Mouse (Mus musculus) thymus, adult 2 months (tissue): Measurements from ENCODE around the gene Ptpn3. TPM values are rescaled to one million over a fixed set of nuclear protein-coding genes. Genes with fewer than 3 reads are reported as not detected.
"Not testable (repeated sequence)": the region's sequence is repeated elsewhere in the genome, so short reads cannot be mapped to it uniquely, and the experiment has no call there.

ENCODE experiments used
- DNase-seq: peaks from one replicate; pipeline ENCODE4 v3.0.0; 2021
- H3K27ac ChIP-seq: fragments of 200-500 bp; 2 replicates; pipeline ENCODE4 v1.5.1; 2012; ENCODE audit warnings: low read length, control low read depth; ENCODE audit not compliant: control insufficient read depth, insufficient read depth
- H3K27me3 ChIP-seq: fragments of 200-500 bp; 2 replicates; pipeline ENCODE4 v1.6.1; 2012; ENCODE audit warnings: mild to moderate bottlenecking, low read length, moderate library complexity, mixed read lengths; ENCODE audit not compliant: control insufficient read depth, insufficient read depth
- H3K36me3 ChIP-seq: fragments of 200-500 bp; 2 replicates; pipeline ENCODE4 v1.6.1; 2012; ENCODE audit warnings: mild to moderate bottlenecking, low read length, moderate library complexity; ENCODE audit not compliant: control insufficient read depth, insufficient read depth
- H3K4me1 ChIP-seq: fragments of 200-500 bp; replicated peaks from 2 replicates; pipeline ENCODE4 v1.6.1; 2012; ENCODE audit warnings: low read length; ENCODE audit not compliant: control insufficient read depth, insufficient read depth
- H3K4me3 ChIP-seq: fragments of 200-500 bp; 2 replicates; pipeline ENCODE4 v1.5.1; 2012; ENCODE audit warnings: mild to moderate bottlenecking, low read length, control low read depth, moderate library complexity; ENCODE audit not compliant: control insufficient read depth, insufficient read depth
- CTCF ChIP-seq: fragments of 200-500 bp; IDR thresholded peaks from 2 replicates; pipeline ENCODE4 v1.5.1; 2012; ENCODE audit warnings: mild to moderate bottlenecking, control low read depth, low read length, moderate library complexity, borderline replicate concordance; ENCODE audit not compliant: control insufficient read depth, poor library complexity, insufficient read depth; ENCODE audit errors: extremely low read depth
- POLR2A ChIP-seq: fragments of 200-500 bp; IDR thresholded peaks from 2 replicates; pipeline ENCODE4 v1.6.1; 2012; ENCODE audit warnings: mild to moderate bottlenecking, low read length, control low read depth, moderate library complexity; ENCODE audit not compliant: control insufficient read depth, poor library complexity, insufficient read depth; ENCODE audit errors: extremely low read depth
- whole genome bisulfite sequencing: fragments of 180-500 bp; shearing (Covaris S2); methylation state at CpG from one replicate; pipeline ENCODE4 v1.1.7; 2018; 5-methylcytosine and 5-hydroxymethylcytosine counted together
- polyA plus RNA-seq: library from polyadenylated mRNA; depleted of rRNA; stranded (reverse); fragments of >200 nt; gene quantifications from 2 replicates; pipeline ENCODE4 v1.2.3, GENCODE M21; 2012

Ptpn3 gene
- polyA plus RNA-seq, 1 experiment, result 3.3 TPM

DNA sequence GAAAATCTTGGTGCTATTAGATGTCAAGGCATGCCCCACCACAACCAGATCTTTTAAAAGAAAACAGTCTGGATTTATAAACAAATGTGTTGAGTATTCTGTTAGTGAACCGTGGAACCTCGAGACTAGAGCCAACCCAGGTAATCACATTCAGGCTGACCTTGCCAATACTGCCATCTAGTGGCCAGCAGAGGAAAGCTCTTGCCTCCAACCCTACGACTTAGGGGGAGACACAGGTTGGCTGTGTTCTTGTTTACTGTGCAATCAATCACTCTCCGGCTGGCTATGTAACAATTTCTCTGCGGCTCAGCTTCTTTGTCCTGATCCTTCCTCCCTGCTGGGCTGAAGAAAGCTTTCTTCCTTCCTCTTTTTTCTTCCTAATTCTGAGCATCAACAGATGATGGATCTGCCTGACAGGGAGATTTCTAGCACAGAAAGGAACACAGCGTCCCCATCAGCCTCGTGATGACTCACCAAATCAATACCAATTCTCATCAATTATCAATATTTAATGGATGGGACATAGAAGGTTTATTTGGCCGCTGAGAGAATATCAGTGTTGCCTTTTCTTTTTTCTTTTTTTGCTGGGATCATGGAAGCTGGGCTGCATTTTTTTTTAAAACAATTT, 26.4 kb downstream of the Ptpn3 start:
- H3K4me1 ChIP-seq, result peaks cover 7% of the 10 kb centered on the region
- H3K36me3 ChIP-seq, result no peaks in the 10 kb centered on the region
- no peak overlapping the region for H3K4me3 ChIP-seq
- no peaks in the 10 kb centered on the region for H3K27me3 ChIP-seq
- peak; percentile 62 for DNase-seq
- TF ChIP-seq POLR2A (no peak), CTCF (no peak)
- H3K27ac ChIP-seq, result no peak overlapping the region
- 9% methylated on average over 8 of the region's 8 CpGs for WGBS

- no peak overlapping the region for H3K4me3 ChIP-seq
- H3K4me1 ChIP-seq, result peaks cover 2% of the 10 kb centered on the region
- WGBS, result 85% methylated on average over 15 of the region's 15 CpGs
- DNase-seq, result no peak
- H3K27me3 ChIP-seq, result no peaks in the 10 kb centered on the region
- H3K36me3 ChIP-seq, result no peaks in the 10 kb centered on the region
- TF ChIP-seq CTCF (no peak), POLR2A (no peak)
- H3K27ac ChIP-seq, result no peak overlapping the region
Observed at GRCm38 (mm10) chr4:57273532-57274502, 27.8 kb downstream of the Ptpn3 start.

DNA sequence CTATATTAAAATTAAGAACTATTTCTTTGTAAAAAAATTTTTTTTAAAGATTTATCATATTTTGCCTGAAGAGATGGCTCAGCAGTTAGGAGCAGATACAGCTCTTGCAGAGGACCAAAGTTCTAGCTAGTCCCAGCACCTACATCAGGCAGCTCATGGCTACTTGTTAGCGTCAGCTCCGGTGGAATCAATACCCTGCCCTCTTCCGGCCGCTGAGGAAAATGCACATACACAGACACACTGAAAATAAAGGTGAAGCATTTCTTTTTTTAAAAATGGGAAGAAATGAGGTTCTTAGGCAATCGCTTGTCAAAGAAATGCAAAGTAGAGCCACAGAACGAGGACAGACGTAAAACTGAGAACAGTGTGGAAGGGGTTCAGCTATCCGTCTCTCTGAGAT, 30.6 kb downstream of the Ptpn3 start:
- no peaks in the 10 kb centered on the region for H3K36me3 ChIP-seq
- DNase-seq, result no peak
- H3K27ac ChIP-seq, result no peak overlapping the region
- H3K27me3 ChIP-seq, result no peaks in the 10 kb centered on the region
- 89% methylated on average over 8 of the region's 8 CpGs for WGBS
- TF ChIP-seq CTCF (no peak), POLR2A (no peak)
- H3K4me1 ChIP-seq, result no peaks in the 10 kb centered on the region
- no peak overlapping the region for H3K4me3 ChIP-seq

- H3K27me3 ChIP-seq, DNase-seq, H3K4me1 ChIP-seq, H3K4me3 ChIP-seq, H3K27ac ChIP-seq, H3K36me3 ChIP-seq: not testable (repeated sequence)
- 94% methylated on average over 5 of the region's 5 CpGs for WGBS
Observed at GRCm38 (mm10) chr4:57270489-57270888, 31.1 kb downstream of the Ptpn3 start.

- Histone ChIP-seq H3K27me3 (no peaks in the 10 kb centered on the region), H3K27ac (no peak overlapping the region), H3K4me1 (no peaks in the 10 kb centered on the region), H3K36me3 (no peaks in the 10 kb centered on the region), H3K4me3 (no peak overlapping the region)
- no peak for DNase-seq
- WGBS, result 92% methylated on average over 10 of the region's 10 CpGs
- TF ChIP-seq POLR2A (no peak), CTCF (no peak)
Observed at GRCm38 (mm10) chr4:57269344-57269743, 32.3 kb downstream of the Ptpn3 start.

DNA sequence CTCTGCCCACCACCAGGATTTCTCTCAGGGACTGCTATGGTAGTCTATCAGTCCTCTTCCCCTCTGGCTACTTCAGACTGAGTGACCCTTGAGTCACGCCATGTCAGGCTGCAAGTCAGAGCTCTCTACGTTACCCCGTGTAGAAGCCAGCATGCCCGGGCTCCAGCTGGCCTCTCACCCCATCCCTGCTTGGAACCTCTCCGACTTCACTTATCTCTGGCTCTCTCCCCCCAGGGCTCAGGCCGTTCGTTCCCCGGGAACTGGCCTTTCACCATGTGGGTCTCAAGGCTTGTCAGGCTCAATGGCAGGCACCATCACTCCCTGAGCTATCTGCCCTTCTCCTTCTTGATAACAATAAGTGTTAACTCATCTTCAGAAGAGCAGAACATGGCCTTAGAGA, 33.3 kb downstream of the Ptpn3 start:
- TF ChIP-seq POLR2A (no peak), CTCF (no peak)
- WGBS, result 98% methylated on average over 8 of the region's 8 CpGs
- Histone ChIP-seq H3K36me3 (no peaks in the 10 kb centered on the region), H3K4me1 (no peaks in the 10 kb centered on the region), H3K27ac (no peak overlapping the region), H3K4me3 (no peak overlapping the region), H3K27me3 (no peaks in the 10 kb centered on the region)
- no peak for DNase-seq
